Mouse (Mus musculus): ENCODE measurements around the gene Adam11.

The Adam11 gene

DNA sequence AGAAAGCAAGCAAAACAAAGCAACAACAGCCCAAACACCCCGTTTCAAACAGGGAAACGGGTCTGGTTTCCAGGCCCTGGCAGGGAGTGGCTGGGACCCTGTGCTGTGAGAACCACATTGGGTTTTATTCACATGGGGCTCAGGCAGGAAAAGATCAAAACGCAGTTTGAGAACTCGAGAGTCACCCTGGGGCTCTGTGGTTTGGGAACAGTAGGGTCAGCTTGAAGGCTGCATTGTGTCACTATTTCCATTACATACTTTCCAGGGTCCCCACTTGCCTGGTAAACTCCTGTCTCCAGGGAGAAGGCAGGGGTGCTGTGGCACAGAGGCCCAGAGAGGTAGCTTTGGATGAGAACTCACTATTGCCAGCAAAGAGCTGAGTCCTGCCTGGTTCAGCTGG, 65.9 kb downstream of the Adam11 start:
- no peak for DNase-seq (ENCODE audit: low spot score)
